Mouse (Mus musculus): Measurements from ENCODE around the gene Rhox4a2.
"Not testable (repeated sequence)": the region's sequence is repeated elsewhere in the genome, so short reads cannot be mapped to it uniquely, and the experiment has no call there.

Rhox4a2 gene

GRCm38 (mm10) chrX:37390548-37390947 lies at the start of gene Rhox4a2:
Gene Rhox4a2, plus strand, starts transcription at chrX:37390848.
- DNase-seq: not testable (repeated sequence)

DNA sequence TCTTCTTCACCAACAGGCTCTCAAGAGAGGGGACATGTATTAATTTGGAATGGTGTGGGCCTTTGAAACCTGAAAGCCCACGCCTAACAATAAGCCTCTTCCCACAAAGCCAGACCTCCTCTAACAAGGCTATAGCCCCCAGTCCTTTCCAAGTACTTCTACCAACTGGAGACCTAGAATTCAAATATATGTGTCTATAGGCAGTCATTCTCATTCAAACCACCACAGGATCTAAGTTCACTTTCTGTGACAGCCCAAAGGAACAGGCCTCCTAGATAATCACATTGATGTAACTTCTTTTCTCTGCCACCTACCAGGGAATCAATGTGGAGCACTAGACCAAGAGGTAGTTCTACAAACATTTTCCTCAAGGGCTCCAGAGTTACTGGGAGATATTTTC lies 10.9 kb upstream of the Rhox4a2 start, which contains the start of gene Rhox3a2:
Rhox3a2 (plus strand) TSS at position 301 of the 400 bp plus-strand sequence.
- DNase-seq: not testable (repeated sequence)

- not testable (repeated sequence) for DNase-seq
Measured at GRCm38 (mm10) chrX:37411767-37412166, 21.1 kb downstream of the Rhox4a2 start, which contains the start of gene Rhox2b. Gene Rhox2b, plus strand, starts transcription at chrX:37412067.

GRCm38 (mm10) chrX:37432194-37432593 lies 41.5 kb downstream of the Rhox4a2 start, which contains the start of gene Rhox4b:
Gene Rhox4b, plus strand, starts transcription at chrX:37432494.
- DNase-seq: not testable (repeated sequence)

Measured in cerebellum, postnatal 25 days (tissue).